Mouse (Mus musculus) lung, adult 2 months (tissue): ENCODE results near the gene Vps37d. TPM values are rescaled to one million over a fixed set of nuclear protein-coding genes. Genes with fewer than 3 reads are reported as not detected.

Source experiments
- DNase-seq: peaks from one replicate; pipeline ENCODE4 v3.0.0; 2022
- H3K4me1 ChIP-seq: fragments of 200-500 bp; 2 replicates; pipeline ENCODE4 v1.6.1; 2011; ENCODE audit warnings: low read length; ENCODE audit not compliant: control insufficient read depth, insufficient read depth
- H3K4me3 ChIP-seq: fragments of 200-500 bp; replicated peaks from 2 replicates; pipeline ENCODE3; 2011; ENCODE audit warnings: low read depth, mild to moderate bottlenecking, control low read depth, low read length; ENCODE audit errors: extremely low read depth
- CTCF ChIP-seq: fragments of 200-500 bp; IDR thresholded peaks from 2 replicates; pipeline ENCODE4 v1.5.1; 2011; ENCODE audit warnings: mild to moderate bottlenecking, low read length, control low read depth; ENCODE audit not compliant: insufficient read depth
- POLR2A ChIP-seq: fragments of 200-500 bp; IDR thresholded peaks from 2 replicates; pipeline ENCODE4 v1.6.1; 2011; ENCODE audit warnings: low read depth, mild to moderate bottlenecking, control low read depth, low read length, borderline replicate concordance; ENCODE audit errors: extremely low read depth
- WGBS: fragments of 180-500 bp; shearing (Covaris S2); methylation state at CpG from one replicate; pipeline ENCODE4 v1.1.7; 2018; 5-methylcytosine and 5-hydroxymethylcytosine counted together
- polyA plus RNA-seq: library from polyadenylated mRNA; depleted of rRNA; stranded (reverse); fragments of >200 nt; gene quantifications from 2 replicates; pipeline ENCODE4 v1.2.3, GENCODE M21; 2012; rRNA removed

Gene Vps37d
- polyA plus RNA-seq = 2.3 and 3.0 TPM in 2 replicates

DNA sequence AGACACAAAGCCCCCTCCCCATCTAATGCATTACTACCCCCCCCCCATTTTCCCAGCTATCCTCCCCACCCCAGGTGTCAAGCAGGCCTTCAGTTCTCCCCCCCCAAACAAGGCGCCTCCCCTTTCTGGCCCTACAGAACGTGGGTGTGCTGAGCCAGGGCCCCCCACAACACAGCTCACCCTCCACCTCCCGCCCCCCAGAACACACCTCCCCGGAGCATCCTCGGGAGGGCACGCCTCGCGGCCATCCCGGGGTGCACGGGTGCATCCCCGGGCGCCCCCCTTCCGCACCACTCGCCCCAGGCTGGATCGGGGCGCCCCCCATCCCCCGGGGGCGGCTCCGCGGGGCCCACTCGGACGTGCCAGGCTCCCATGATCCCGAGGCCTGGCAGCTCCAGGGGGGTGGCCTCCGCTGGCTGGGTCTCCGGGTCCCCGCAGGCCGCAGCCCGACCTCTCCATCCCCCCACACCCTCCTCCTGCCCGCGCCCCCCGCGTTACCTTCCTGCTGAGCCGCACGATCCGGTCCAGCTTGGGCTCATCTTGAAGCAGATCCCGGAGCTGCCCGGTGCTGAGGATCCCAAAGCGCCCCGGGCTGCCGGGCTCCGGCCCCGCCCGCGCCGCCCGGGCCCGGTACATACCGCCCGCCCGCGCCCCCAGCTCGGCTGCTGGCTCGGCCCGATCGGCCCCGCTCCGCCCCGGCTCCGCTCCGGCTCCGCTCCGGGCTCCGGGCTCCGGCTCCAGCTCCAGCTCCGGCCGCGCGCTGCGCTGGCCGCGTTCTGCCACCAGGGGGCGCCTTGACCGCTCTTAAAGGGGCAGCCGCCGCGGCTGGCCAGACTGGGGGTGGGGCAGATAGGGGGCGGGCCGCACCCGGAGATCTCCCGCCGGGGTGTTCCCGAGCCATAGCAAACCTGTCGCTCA lies at the start of gene Vps37d:
Vps37d (minus strand) TSS at position 703 of the 918 bp plus-strand sequence.
- TF ChIP-seq POLR2A (no peak), CTCF (0 out of 2 replicates have a peak, but pooled peaks have one; percentile 30)
- 1% methylated on average over 64 of the region's 83 CpGs for WGBS
- Histone ChIP-seq H3K4me1 (no peaks in the 10 kb centered on the region), H3K4me3 (peak within 1 kb of the TSS; percentile 78)
- DNase-seq = peak; percentile 94

DNA sequence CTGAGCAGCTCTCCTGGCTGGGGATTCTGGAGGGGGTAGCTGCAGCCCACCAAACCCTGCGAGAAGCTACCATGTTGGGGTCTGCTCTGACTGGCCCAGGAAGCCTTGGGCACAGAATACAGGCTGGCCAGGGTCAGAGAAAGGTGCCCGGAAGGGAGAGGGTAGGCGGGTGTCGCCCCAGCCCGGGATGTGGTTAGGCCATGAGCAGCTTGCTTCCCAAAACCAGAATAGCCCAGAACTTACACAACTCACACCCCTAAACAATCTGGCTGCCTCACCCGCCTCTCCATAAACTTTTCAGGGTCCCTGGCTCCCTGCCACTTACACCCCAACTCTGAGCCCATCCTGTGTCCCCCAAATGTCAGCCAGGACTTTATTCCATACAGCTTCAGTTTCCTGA lies 49.6 kb upstream of the Vps37d start:
- no peak for DNase-seq
- TF ChIP-seq POLR2A (no peak), CTCF (no peak)
- 55% methylated on average over 6 of the region's 6 CpGs for WGBS
- Histone ChIP-seq H3K4me1 (no peaks in the 10 kb centered on the region), H3K4me3 (no peak overlapping the region)

DNA sequence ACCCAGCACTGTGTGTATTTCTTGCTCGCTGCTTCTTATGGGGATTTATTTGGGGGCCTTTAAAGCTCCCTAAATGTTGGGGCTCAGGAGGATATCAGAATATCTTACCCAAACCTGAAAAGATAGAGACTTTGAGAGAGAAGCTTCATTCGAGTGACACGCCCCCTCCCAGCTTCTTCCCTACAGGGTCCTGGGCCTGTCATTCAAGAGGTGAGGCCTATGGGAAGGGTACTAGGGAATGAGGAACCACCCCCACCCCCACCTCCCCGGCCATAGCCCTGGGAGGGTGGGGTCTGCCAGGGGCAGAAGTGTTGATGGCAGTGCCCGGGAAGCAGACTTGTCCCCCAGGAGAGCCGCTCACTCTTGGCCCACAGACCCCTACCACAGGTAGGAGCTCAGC lies 48.1 kb upstream of the Vps37d start:
- H3K4me1 ChIP-seq = no peaks in the 10 kb centered on the region
- no peak for DNase-seq
- TF ChIP-seq POLR2A (no peak), CTCF (no peak)
- 66% methylated on average over 6 of the region's 6 CpGs for WGBS
- H3K4me3 ChIP-seq = no peak overlapping the region

DNA sequence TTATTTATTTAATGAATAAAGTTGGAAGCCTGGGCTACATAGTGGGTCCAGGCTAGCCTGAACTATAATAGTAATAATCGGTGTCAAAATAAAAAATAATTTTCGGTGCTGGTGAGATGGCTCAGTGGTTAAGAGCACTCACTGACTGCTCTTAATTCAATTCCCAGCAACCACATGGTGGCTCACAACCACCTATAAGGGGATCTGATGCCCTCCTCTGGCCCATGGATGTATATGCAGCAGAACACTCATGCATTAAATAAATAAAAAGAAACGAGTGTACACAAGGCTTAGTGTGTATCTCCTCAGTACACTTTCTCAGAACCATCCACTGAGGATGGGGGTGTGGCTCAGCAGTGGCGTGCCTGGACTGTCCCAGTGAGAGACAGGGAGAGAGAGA lies 42.7 kb upstream of the Vps37d start:
- DNase-seq = no peak
- TF ChIP-seq POLR2A (no peak), CTCF (no peak)
- Histone ChIP-seq H3K4me1 (no peaks in the 10 kb centered on the region), H3K4me3 (no peak overlapping the region)
- WGBS = 58% methylated on average over 4 of the region's 4 CpGs

DNA sequence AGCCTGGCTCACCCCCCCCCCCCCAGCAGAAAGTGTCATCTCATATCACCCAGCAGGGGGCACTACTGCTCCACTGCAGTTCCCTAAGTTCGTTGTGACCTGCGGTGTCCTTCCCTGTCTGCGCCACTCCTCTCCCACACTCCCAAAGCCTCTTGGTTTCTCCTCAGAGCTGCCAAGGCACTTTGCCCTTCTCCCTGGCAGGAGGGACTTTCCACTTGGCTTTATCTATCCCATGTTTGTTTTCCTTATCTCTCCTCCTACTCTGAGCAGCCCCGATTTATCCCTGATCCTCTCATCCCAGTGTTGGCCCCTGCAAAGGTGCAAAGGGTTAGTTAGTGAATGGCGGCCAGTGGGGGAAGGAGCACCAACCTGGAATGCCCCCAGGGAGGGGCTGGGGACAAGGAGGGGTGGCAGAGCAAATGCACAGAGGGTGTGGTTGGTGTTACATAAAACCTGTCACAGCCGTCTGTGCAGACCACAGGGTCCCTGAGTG lies 40.6 kb upstream of the Vps37d start:
- DNase-seq = peak; percentile 66
- no peaks in the 10 kb centered on the region for H3K4me1 ChIP-seq
- TF ChIP-seq CTCF = peak; percentile 87
- TF ChIP-seq POLR2A = no peak
- no peak overlapping the region for H3K4me3 ChIP-seq
- 6% methylated on average over 6 of the region's 6 CpGs for WGBS

DNA sequence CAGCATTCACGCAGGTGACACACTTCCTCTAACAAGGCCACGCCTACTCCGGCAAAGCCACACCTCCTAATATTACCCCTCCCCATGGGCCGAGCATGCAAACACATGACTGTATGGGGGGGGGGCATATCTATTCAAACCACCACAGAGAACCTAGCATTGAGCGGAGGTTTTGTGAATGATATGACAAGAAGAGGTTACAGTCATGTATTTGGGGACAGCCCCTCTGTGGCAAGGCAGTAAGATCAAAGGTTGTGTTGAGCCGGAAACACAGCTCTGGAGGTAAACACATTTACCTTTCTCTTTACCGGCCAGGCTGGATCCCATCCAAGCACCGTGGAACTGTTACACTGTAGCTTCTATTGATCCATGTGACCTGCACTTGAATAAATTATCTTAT lies 37.2 kb upstream of the Vps37d start:
- no peak overlapping the region for H3K4me3 ChIP-seq
- no peak for TF ChIP-seq CTCF
- no peak for TF ChIP-seq POLR2A
- WGBS = 69% methylated on average over 8 of the region's 8 CpGs
- H3K4me1 ChIP-seq = no peaks in the 10 kb centered on the region
- DNase-seq = no peak

DNA sequence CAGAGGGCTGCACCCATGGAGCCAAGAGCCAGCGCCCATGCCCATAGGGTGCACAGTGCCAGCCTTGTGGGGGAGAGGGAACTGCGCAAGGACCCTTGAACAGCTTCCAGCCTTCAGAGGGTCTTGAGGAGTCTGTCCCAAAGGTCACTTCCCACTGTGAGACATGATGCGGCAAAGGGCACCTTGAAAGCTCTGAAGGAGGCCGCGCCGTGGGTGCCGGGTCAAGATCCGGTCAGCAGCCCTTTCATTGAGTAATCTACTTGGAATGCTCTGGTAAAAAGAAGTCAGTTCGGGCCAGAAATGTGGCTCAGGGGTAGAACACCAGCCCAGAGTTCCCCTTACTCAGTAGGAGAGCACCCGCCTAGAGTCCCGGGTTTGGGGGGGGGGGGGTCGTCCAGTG lies 35.7 kb upstream of the Vps37d start:
- Histone ChIP-seq H3K4me3 (no peak overlapping the region), H3K4me1 (no peaks in the 10 kb centered on the region)
- DNase-seq = no peak
- TF ChIP-seq POLR2A = no peak
- TF ChIP-seq CTCF = no peak
- 79% methylated on average over 12 of the region's 12 CpGs for WGBS

DNA sequence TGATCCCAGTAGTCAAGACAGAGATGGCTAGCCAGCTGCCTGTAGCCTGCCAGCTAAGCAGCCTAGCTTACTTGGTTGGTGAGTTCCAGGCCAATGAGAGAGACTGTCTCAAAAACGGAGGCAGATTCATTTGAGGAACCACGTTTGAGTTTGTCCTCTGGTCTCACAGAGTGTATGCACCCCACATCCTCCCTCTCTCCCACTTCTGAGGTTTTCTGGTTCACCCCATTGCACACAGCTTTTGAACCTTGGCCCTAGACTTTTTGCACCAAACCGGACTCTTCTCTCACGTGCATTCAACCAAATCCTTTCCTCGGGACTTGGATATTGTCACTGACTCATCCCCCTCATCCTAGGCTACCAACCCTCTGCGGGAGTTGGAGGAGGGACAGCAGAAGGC lies 31.9 kb upstream of the Vps37d start:
- TF ChIP-seq CTCF (no peak), POLR2A (no peak)
- no peak overlapping the region for H3K4me3 ChIP-seq
- WGBS = 70% methylated on average over 6 of the region's 6 CpGs
- peaks cover 3% of the 10 kb centered on the region for H3K4me1 ChIP-seq
- DNase-seq = no peak

DNA sequence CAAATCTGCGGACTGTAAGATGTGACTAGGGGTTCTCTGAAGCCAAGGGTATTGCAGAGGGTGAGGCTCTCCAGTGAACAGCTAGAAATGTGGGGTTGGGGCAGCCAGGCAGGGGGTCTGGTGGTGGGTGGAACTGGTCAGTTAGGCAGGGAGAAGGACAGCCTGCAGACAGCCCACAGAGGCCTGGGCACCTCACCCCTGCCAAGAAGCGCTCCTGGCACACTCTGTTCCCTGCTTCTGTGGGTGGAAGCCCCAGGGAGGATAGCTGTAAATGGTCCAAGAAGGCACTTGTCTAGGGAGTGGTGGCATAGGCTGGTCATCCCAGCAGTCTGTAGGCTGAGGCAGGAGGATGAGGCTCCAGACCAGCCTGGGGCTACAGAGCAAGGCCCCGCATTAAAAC lies 31.4 kb upstream of the Vps37d start:
- Histone ChIP-seq H3K4me1 (peaks cover 3% of the 10 kb centered on the region), H3K4me3 (no peak overlapping the region)
- WGBS = 81% methylated on average over 3 of the region's 3 CpGs
- DNase-seq = no peak
- TF ChIP-seq CTCF (no peak), POLR2A (no peak)

DNA sequence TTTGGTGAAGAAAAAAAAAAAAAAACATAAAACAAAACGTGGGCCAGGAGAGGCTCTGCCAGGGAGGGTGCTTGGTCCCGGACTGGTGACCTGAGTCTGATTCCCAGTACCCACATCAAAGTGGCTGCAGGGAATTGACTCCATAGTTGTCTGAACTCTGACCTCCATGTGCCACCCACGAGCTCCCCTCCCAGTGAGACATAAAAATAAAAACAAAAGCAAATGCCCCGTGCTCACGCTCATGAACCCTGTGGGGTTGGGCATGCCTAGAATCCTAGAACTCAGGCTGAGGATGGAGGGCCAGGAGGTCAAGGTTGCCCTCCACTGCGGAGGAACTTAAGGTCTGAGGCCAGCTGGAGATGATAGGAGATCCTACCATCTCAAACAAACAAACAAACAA lies 31.0 kb upstream of the Vps37d start:
- DNase-seq = no peak
- 67% methylated on average over 6 of the region's 6 CpGs for WGBS
- no peak overlapping the region for H3K4me3 ChIP-seq
- TF ChIP-seq POLR2A (no peak), CTCF (no peak)
- peaks cover 3% of the 10 kb centered on the region for H3K4me1 ChIP-seq
